Mouse (Mus musculus) liver, embryonic 14.5 days (tissue): ENCODE results near the gene Txnrd2. TPM values are rescaled to one million over a fixed set of nuclear protein-coding genes. Genes with fewer than 3 reads are reported as not detected.
A peak's percentile ranks its signal among the peaks of the same experiment; 100 is the strongest.

Experiments
- ATAC-seq: fragments of 200-750 bp; cut with Nextera tagmentation; 2 replicates; pipeline ENCODE4 v1.8.0; 2017; ENCODE audit warnings: moderate number of reproducible peaks, mild to moderate bottlenecking, moderate library complexity; ENCODE audit not compliant: insufficient read depth
- DNase-seq, 3 experiments: peaks; one replicate each; pipeline ENCODE4 v3.0.0-alpha.2; 2012 to 2013; ENCODE audit warnings: low read depth in 3 of 3, low spot score in 3 of 3
- H3K27ac ChIP-seq: fragments of 300-500 bp; sonication (generic); 2 replicates; pipeline ENCODE4 v1.5.1; 2014; ENCODE audit warnings: moderate library complexity, mild to moderate bottlenecking, control low read depth, inconsistent platforms
- H3K27me3 ChIP-seq: fragments of 300-500 bp; sonication (generic); 2 replicates; pipeline ENCODE4 v1.6.1; 2014; ENCODE audit warnings: mild to moderate bottlenecking, low read length, moderate library complexity; ENCODE audit not compliant: control insufficient read depth, insufficient read depth
- H3K36me3 ChIP-seq: fragments of 300-500 bp; sonication (generic); replicated peaks from 2 replicates; pipeline ENCODE4 v1.6.1; 2014; ENCODE audit warnings: low read depth; ENCODE audit not compliant: control insufficient read depth, insufficient read depth
- H3K4me1 ChIP-seq, 2 experiments: fragments of 200-500 bp in 1 of 2; fragments of 300-500 bp in 1 of 2; sonication (generic) in 1 of 2; replicated peaks; 2 replicates each; pipeline ENCODE4 v1.6.1; 2012 to 2014; ENCODE audit warnings: antibody characterized with exemption in 1 of 2, inconsistent platforms in 1 of 2, low read length in 1 of 2; ENCODE audit not compliant: control insufficient read depth in 2 of 2, insufficient read depth in 2 of 2
- H3K4me2 ChIP-seq: fragments of 300-500 bp; sonication (generic); 2 replicates; pipeline ENCODE4 v1.6.1; 2014; ENCODE audit warnings: low read depth, mild to moderate bottlenecking, control low read depth, moderate library complexity
- H3K4me3 ChIP-seq, 2 experiments: fragments of 200-500 bp in 1 of 2; fragments of 300-500 bp in 1 of 2; sonication (generic) in 1 of 2; 2 replicates each; pipeline ENCODE4 v1.5.1; 2012 to 2014; ENCODE audit warnings: low read depth in 2 of 2, low read length in 2 of 2, mild to moderate bottlenecking in 2 of 2, control low read depth in 1 of 2, inconsistent platforms in 1 of 2, moderate library complexity in 1 of 2; ENCODE audit not compliant: insufficient read depth in 1 of 2
- H3K9ac ChIP-seq: fragments of 300-500 bp; sonication (generic); replicated peaks from 2 replicates; pipeline ENCODE4 v1.6.1; 2014; ENCODE audit warnings: mild to moderate bottlenecking, control low read depth, moderate library complexity
- H3K9me3 ChIP-seq: fragments of 300-500 bp; sonication (generic); 2 replicates; pipeline ENCODE4 v1.6.1; 2016; ENCODE audit warnings: low read length, mixed read lengths; ENCODE audit not compliant: control insufficient read depth
- CTCF ChIP-seq: IDR thresholded peaks from 2 replicates; pipeline ENCODE4 v1.5.1; 2016; ENCODE audit warnings: antibody characterized with exemption, low read depth, control low read depth
- EP300 ChIP-seq: IDR thresholded peaks from 2 replicates; pipeline ENCODE4 v1.6.1; 2016; ENCODE audit warnings: antibody characterized with exemption, low read depth
- WGBS: fragments of 180-500 bp; shearing (Covaris S2); extraction: QIAGEN DNeasy Blood & Tissue Kit; methylation state at CpG from one replicate; pipeline ENCODE4 v1.1.7; 2014; ENCODE audit not compliant: insufficient replicate concordance; 5-methylcytosine and 5-hydroxymethylcytosine counted together
- polyA plus RNA-seq, 2 experiments: library from polyadenylated mRNA; depleted of rRNA in 1 of 2; stranded (reverse) in 1 of 2; unstranded in 1 of 2; fragments of >200 nt; fragmentation: Nextera tagmentation in 1 of 2; extraction: Ambion mirVana in 1 of 2; gene quantifications; 2 replicates each; pipeline versions ENCODE4 v1.2.1 to v1.2.3; 2012 to 2014

Gene Txnrd2
- polyA plus RNA-seq, 2 experiments, result 112 to 113 TPM

DNA sequence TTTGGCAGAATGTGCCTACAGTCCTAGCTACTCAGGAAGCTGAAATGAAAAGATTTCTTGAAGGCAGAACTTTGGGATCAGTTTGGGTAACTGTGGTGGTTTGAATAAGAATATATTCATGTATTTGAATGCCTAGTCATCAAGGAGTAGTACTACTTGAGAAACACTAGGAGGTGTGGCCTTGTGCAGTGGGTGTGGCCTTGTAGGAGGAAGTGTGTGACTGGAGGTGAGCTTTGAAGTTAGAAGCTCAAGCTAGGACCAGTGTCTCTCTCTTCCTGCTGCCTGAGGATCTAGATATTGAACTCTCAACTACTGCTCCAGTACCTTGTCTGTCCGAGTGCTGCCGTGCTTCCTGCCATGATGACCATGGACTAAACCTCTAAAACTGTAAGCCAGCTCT, 59.9 kb downstream of the Txnrd2 start:
- no peak overlapping the region for H3K4me2 ChIP-seq
- DNase-seq, result no peak
- 95% methylated on average over 2 of the region's 2 CpGs for WGBS
- TF ChIP-seq EP300 (no peak), CTCF (no peak)
- H3K9me3 ChIP-seq, result no peaks in the 10 kb centered on the region
- H3K9ac ChIP-seq, result no peak overlapping the region
- H3K36me3 ChIP-seq, result no peaks in the 10 kb centered on the region; the same call in 1 of the 2 replicates
- no peak for ATAC-seq
- H3K27ac ChIP-seq, result no peak overlapping the region
- no peak overlapping the region for H3K4me3 ChIP-seq
- H3K4me1 ChIP-seq, result peaks cover 0 to 6% of the 10 kb centered on the region in 2 experiments; a peak in 2 of 4 replicates
- H3K27me3 ChIP-seq, result no peaks in the 10 kb centered on the region

GRCm38 (mm10) chr16:18490281-18490680, 64.1 kb downstream of the Txnrd2 start:
- WGBS, result 91% methylated on average over 3 of the region's 3 CpGs
- no peaks in the 10 kb centered on the region for H3K9me3 ChIP-seq
- peaks cover 0 to 4% of the 10 kb centered on the region in 2 experiments; a peak in 1 of 4 replicates for H3K4me1 ChIP-seq
- H3K36me3 ChIP-seq, result no peaks in the 10 kb centered on the region
- TF ChIP-seq CTCF (no peak), EP300 (no peak)
- H3K27ac ChIP-seq, result no peak overlapping the region
- H3K9ac ChIP-seq, result no peak overlapping the region
- H3K4me3 ChIP-seq, result no peak overlapping the region
- ATAC-seq, result no peak
- no peak for DNase-seq
- no peak overlapping the region for H3K4me2 ChIP-seq
- H3K27me3 ChIP-seq, result no peaks in the 10 kb centered on the region

- H3K36me3 ChIP-seq, result no peaks in the 10 kb centered on the region
- no peak overlapping the region for H3K27ac ChIP-seq
- 28% methylated on average over 1 of the region's 1 CpGs for WGBS
- no peak overlapping the region for H3K4me2 ChIP-seq
- no peak overlapping the region for H3K4me3 ChIP-seq
- no peak for TF ChIP-seq EP300
- TF ChIP-seq CTCF, result no peak
- DNase-seq (no peak), ATAC-seq (no peak)
- H3K4me1 ChIP-seq, result peaks cover 0 to 4% of the 10 kb centered on the region in 2 experiments; a peak in 1 of 4 replicates
- no peak overlapping the region for H3K9ac ChIP-seq
- H3K27me3 ChIP-seq, result no peaks in the 10 kb centered on the region
- H3K9me3 ChIP-seq, result no peaks in the 10 kb centered on the region
These were observed 64.7 kb downstream of the Txnrd2 start for GRCm38 (mm10) chr16:18490894-18491293.

GRCm38 (mm10) chr16:18497865-18498515, 71.8 kb downstream of the Txnrd2 start:
- peak; percentile 65 for ATAC-seq
- H3K27me3 ChIP-seq, result no peaks in the 10 kb centered on the region
- peaks cover 9 to 14% of the 10 kb centered on the region in 2 experiments for H3K4me1 ChIP-seq
- H3K27ac ChIP-seq, result peak overlapping the region; percentile 75
- peak overlapping the region; percentile 76 for H3K9ac ChIP-seq
- peak overlapping the region; percentile 93 for H3K4me2 ChIP-seq
- TF ChIP-seq EP300, result no peak
- no peak for TF ChIP-seq CTCF
- peak; percentile 7 to 27 (median 15) for DNase-seq
- peak overlapping the region; percentile 68 to 78 for H3K4me3 ChIP-seq
- no peaks in the 10 kb centered on the region for H3K9me3 ChIP-seq
- WGBS, result 5% methylated on average over 6 of the region's 6 CpGs
- peaks cover 4% of the 10 kb centered on the region for H3K36me3 ChIP-seq

DNA sequence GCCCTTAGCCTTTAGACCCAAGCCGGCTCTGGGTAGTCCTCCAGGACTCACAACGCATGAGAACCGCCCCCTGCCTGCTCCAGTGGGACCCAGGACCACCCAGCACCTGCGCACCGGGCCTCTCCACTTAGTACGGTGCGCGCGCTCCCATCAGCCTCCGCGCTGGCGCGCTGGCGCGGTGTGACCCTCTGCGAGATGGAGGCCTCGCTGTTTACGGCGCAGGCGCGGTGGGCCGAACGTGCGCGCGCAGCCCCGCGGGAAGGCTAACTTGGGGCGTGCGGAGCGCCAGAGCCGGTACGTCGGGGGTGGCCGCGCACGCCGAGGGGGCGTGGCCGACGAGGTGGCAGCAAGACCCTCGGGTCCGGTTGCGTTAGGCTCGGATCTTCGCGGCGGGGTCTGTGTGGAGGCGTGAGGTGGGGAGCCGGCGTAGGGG, 72.4 kb downstream of the Txnrd2 start, which contains the start of the genes Gnb1l and Rtl10:
Gene Gnb1l (plus strand): TSS at position 156 of the 433 bp plus-strand sequence.
Gene Rtl10 (plus strand): TSS at position 344 of the 433 bp plus-strand sequence.
- H3K36me3 ChIP-seq, result peaks cover 4% of the 10 kb centered on the region
- TF ChIP-seq EP300, result no peak
- no peak for TF ChIP-seq CTCF
- DNase-seq (peak; percentile 85 to 88 (median 86)), ATAC-seq (peak; percentile 98)
- H3K4me3 ChIP-seq, result peak within 1 kb of the TSS; percentile 68 to 78
- H3K27me3 ChIP-seq, result no peaks in the 10 kb centered on the region
- peak within 1 kb of the TSS; percentile 75 for H3K27ac ChIP-seq
- peaks cover 9 to 14% of the 10 kb centered on the region in 2 experiments for H3K4me1 ChIP-seq
- H3K4me2 ChIP-seq, result peak within 1 kb of the TSS; percentile 93
- no peaks in the 10 kb centered on the region for H3K9me3 ChIP-seq
- peak within 1 kb of the TSS; percentile 86 for H3K9ac ChIP-seq
- under 1% methylated on average over 43 of the region's 51 CpGs for WGBS
